Mouse (Mus musculus) left cerebral cortex, adult 18-20 months (tissue): ENCODE measurements around the gene Vav2. TPM values are rescaled to one million over a fixed set of nuclear protein-coding genes. Genes with fewer than 3 reads are reported as not detected.

ENCODE experiments used
- DNase-seq, 2 experiments: peaks; one replicate each; pipeline ENCODE4 v3.0.0; 2021 to 2022; ENCODE audit warnings: low spot score in 2 of 2, mixed read lengths in 1 of 2
- total RNA-seq, 2 experiments: library from RNA; stranded (reverse); gene quantifications; 2 replicates each; pipeline ENCODE4 v1.2.3; 2021

Gene Vav2
- total RNA-seq, 2 experiments from 2014 or later: 7.9 to 9.8 TPM

DNA sequence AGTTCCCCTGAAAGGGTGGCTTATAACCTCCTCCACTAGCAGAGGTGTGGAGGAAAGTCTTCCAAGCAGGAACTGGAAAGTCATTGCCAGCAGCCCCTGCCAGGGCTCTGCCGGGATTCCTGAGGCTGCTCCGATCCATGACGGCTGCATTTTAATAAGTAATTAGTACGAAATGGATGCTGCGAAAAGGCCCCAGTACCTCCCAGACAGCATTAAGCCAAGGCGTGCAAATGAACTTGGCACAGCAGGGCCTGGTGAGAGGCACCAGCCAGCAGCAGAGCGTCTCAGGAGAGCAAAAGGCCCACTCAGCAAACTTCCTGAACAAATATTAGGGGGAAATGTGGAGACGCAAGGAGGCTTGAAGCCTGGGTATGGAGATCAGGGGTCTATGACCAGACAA is 49.7 kb downstream of the Vav2 start:
- DNase-seq: no peak

DNA sequence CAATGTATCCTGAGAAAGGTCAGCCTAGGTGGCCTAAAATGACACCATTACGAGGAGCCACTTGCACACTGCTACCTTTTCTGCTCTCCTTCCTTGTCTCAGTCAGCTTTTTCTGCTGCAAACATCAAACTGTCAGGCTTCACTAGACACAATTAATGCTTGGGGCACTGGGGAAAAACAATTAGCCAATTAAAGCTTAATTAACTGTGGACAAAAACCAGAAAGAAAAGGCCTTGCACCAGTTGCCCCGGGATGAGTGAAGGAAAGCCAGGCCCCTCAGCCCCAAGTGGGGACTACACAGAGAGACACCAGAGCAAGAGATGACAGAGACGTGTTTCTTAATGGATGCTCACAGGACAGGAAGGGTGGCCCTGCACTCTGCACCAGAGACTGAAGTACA is 51.7 kb downstream of the Vav2 start:
- DNase-seq: no peak

DNA sequence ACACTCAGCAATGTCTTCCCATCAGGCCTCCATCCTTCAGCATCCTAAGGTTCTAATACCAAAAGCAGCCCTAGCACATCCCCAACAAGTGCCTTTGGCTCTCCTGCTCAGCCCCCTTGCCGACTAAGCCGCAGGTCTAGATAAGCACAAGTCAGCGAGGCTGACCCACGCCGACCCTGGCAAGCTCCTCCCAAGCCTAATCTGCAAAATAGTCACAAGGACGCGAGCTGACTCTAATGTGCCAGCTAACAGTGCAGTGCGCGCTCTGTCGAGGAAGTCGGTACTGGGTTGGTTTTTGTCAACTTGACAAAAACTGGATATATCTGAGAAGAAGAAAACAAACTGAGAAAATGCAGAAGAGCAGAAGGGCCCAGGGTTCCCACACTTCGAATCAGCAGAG is 53.5 kb downstream of the Vav2 start:
- DNase-seq: no peak

DNA sequence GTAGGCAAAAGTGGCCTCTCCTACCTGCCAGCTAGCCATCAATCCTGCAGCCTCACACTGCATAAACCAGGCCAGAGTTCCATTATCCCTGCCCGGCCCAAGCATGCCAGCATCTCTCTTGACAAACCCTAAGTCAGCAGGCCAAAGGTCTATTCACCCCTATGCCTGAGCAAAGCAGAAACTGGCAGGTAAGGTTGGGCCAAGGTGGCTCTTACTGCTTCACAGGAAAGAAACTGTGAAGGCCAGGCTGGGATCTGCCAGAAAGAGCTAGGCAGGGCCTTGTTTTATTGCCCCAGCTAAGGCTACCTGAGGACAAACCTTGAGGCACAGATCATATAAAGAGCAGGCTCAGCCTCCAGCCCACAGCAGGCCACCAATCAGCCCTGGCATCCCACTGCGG is 55.4 kb downstream of the Vav2 start:
- no peak for DNase-seq

DNA sequence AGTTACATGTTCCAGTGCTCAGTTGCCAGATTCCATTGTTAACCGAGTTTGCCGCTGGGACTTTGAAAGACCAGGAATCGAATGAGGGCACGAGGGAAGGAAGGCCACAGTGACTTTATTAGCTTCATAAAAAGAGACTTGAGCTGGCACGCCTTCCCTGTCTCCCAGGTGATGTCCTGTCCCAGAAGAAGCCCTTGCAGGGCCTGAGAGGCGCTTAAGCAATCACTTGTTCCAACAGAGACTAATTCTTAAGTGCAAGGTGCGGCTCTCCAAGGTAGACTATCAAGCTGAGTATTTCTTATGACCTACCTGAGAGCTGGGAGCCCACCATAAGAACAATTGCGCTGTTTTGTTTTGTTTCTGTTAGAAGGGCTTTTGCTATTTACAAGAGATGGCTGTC is 57.9 kb downstream of the Vav2 start:
- no peak for DNase-seq

DNA sequence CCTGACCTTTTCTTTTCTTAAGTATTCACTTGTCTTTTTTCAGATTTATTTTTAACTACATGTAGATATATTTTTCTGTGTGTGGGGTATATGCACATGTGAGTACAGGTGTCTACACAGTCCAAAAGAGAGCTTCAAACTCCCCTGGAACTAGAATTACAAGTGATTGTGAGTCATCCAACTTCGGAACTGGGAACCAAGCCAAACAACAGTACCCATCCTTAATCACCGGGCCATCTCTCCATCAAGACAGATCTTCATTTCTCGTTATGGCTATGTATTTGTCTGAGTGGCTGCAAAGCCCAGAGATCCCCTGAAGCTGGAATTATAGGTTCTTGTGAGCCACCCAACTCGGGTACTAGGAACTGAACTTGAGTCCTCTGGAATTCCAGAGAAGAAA is 61.5 kb downstream of the Vav2 start:
- DNase-seq: no peak

DNA sequence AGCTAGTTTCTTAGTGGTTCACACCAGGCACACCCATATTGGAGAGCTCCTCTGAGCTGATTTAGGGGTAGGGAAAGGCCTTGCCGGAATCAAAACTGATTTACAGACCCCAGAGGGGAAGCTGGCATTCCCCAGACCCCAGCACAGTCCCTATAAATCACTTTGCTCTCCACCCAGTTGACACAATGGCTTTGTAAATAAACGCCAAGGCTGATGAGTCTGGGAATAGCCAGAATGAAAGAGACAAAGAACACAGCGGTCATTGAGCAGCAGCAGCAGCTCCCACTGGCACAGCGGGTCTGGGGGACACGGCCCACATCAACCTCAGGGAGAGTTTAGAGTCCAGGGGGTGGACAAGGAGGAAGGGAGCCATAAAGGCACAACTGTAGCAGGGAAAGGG is 65.0 kb downstream of the Vav2 start:
- DNase-seq: no peak

DNA sequence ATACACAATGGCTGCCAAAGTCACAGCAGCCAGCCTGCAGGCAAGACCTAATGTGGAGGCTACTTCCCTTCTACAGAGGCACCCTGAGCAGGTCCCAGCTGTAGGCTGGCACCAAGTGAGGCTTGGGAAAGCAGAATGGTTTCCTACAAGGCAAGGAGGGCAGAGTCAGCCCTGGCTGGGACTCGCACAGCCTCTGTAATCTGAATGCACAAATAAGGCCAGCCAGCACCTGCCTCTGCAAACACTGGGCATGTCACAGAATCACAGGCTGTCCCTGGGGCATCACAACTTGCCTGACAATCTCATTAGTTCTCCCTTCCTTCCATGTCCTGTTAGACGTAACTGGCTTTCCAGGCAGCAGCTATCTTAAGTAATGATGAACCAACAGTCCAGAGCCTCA is 68.4 kb downstream of the Vav2 start:
- no peak for DNase-seq

DNA sequence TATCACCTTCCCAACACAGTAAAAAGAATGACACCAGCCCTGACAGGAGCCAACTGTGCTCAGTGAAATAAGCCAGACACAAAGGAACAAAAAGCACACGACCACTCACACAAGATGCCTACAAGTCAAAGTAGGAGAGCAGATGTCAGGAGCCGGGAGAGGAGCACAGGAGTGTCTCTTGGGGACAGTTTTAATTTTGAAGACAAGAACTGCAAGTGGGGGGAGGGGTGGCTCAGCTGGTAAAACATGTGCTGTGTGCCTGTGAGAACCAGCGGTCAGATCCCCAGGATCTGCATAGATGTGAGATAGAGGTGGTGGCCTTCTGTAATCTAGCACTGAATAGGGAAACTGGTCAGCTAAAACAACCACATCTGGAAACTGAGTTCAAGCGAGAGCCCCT is 71.1 kb downstream of the Vav2 start:
- DNase-seq: no peak

DNA sequence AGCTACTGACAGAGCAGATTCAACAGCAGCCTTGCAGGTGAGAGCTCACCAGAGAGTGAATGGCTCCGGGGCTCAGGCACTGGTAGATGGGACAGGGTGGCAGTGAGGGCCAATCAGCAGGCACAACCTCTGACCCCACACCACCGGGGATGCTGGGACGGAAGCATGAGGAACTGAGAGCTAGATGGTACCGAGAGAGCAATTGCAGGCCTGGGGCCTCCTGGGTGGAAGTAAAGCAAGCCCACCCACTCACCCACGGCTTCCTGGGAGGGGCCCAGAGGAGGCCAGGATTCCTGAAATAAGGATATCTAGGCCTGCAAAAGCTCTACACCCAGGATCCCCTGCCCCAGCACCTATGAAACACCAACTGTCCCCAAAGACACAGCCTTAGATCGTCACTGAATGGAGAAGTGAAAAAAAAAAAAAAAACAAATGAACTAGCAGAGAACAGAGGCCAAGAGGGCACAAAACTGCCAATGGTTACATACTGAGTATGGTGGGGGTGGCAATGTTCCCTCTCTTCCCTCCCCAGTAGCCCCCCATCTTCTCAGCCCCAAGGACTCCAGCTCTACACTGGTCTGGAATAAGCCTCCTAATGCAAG is 72.1 kb downstream of the Vav2 start:
- no peak for DNase-seq

DNA sequence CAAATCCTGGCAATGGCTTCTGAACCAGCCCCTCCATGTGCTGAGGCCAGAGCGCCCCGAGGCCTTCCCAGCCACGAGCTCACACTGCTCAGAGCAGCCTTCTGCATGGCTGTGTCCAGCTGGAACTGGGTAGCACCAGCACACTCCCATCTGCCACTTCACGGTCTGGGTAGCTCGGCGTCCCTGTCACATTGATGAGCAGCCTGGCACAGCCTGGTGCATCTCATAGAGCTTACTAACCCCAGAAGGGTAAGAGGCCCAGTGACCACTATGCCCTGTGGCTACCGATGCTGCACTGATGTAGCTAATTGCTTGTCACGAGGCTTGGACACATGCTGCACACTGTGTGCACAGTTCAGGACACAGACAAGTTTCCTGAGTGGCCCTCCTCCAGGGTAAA is 74.1 kb downstream of the Vav2 start:
- no peak for DNase-seq

DNA sequence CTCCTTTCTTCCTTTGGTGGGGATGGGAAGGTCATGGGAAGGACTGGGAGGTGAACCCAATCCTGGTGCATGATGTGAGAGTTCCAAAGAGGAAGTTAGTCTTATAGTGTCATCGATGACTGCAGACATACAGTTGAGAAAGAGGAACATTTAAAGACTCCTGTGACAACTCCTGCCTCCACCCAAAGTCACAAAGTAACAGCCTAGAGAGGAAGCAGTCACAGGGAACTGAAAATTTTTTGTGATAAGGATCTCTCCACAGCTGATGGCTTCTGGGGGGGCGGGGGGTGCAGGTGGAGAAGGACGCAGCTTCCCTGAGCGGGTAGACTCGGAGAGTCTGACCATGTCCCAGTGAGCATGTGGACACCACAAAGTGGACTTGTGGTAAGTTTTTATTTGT is 76.5 kb downstream of the Vav2 start:
- DNase-seq: no peak

DNA sequence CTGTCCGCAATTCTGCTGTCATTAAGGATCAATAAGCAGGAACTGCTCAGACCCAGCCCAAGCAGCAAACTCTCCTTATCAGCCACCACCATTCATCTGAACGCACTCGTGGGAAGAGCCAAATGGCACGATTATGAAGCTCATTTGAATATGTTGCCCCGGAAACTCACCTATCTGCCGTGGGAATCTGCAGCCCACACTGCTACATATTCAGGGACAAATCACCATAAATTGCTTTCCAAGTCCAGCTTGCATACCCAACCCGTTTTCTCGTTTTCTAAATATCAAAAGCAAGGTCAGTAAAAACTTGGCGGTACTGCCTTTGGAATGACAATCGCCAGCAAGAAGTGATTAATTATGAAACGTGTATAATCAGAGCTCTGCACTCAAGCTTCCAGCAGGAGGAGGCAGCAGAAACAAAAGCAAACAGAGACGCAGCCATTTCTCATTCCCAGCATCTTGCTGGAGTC is 82.8 kb downstream of the Vav2 start:
- peak in 1 of 2 experiments; percentile 9 for DNase-seq

DNA sequence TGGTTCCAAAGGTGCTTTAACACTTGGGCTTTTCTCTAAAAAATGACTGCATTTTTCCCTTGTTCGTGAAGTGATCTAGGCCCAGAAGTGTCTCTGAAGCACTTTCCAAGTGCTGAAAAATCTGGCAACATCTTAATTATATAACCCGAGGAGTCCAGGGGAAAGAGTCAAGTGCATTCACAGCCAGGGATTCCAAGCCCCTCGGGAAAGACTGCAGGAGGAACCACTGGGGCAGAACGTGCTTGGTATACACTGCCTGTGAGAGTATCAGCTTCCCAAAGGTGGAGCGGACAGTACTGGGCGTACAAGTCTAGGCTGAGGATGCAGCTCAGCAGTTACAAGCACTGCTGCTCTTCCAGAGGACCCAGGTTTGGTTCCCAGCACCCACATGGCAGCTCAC is 86.2 kb downstream of the Vav2 start:
- no peak for DNase-seq

DNA sequence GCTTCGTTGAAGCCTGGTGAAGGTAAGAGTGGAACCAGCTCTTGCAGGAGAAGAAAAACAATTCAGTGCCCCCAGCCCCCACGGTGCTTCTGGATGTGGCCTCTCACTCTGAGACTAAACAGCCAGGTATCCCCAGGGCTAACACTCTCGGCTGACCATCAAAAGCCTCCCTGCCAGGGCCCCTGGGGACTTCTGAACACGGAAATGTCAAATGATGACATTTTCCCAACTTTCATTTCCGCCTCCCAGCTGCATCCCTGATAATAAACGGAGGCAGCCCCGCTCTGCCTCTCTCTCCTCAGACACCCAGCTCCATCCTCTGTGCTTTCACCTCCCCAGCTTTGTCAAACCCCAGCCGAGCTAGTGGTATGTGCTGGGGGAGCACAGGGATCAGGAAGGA is 87.8 kb downstream of the Vav2 start:
- no peak for DNase-seq

DNA sequence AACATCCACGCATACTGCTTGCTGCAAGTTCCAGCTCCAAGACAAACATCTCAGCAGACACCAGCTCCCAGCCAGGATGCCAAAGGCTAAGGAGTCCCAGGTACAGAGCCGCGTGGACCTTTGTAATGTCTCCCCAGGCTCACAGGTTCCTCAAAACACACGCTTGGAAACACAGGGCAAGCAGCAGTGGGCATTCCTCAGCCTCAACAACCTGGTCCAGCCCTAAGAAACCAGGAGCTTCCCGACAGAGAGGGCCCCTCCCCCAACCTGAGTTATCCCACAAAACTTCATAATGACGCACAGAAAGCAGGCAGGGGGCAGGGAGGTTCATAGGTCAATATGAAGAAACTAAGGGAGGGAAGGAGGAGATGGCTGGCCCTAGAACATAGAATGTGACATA is 89.6 kb downstream of the Vav2 start:
- no peak for DNase-seq

DNA sequence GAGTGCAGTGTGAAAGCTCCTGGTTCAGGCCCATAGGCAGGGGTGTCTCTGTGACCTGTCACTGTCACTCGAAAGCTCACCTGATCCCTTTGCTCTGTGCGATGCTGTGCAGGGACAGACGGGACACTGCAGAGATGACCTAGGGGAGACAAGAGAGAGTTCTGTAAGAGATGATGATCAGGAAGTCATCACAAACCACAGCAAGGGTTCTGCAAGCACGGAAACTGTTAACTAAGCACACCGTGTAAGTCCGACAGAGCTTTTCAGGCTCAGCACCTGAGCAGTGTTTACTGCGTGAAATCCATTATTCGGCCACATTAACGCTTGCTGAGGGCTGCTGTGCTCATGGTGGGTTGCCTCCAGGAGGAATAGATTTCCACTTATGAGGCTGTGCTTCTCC is 90.2 kb downstream of the Vav2 start:
- no peak for DNase-seq

DNA sequence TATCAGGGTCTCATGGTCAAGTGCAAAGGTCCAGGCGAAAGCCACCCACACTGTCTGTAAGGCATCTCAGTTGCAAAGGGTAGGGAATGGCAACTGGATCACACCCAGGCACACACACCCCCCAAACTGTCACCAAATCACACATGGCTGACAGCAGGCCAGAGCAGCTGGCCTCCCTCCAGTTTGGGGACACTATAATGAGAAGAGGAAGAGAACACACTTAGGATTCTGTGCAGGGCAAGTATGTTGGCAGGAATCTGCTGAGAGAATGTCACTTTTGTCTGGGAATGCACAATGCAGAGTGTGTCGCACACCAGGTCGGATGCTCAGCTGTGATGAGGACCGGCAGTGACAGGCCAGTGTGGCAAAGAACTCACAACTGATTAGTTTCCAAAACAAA is 92.0 kb downstream of the Vav2 start:
- peak; percentile 19 to 30 for DNase-seq

DNA sequence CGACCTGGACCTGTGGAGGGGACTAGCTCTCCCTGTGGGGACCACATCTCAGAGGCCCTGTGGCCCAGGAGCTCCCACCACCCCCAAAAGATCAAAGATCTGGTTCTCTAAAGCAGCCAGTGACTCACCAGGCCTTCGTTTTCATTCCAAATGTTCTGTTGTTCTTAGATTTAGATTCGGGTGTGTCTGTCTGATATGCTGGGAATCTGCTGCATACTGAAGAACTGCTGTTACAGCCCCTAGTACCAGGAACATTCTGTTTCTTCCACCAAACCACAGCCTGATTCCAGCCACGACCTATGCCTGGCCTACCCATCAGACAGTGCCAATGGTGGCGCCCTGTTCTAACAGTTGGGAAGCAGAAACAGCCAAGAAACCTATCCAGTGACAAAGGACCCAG is 95.3 kb downstream of the Vav2 start:
- no peak for DNase-seq

DNA sequence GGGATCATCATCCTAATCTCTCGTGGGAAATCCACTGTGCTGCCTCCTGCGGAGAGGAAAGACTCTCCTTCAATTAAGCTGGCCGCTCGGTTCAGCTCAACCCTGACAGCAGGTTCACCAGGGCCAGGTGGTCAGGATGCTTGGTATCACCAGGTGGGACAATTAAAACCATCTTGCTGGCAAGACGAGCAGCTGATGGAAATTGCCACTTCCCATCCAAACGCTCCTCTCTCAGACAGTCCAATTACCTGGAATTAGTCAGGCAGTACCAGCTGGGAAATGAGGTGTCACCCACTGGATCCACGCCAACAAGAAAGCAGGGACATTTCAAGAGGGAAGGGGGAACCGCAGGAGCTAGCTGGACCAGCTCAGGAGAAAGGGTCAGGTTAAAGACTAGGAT is 96.4 kb downstream of the Vav2 start:
- no peak for DNase-seq

DNA sequence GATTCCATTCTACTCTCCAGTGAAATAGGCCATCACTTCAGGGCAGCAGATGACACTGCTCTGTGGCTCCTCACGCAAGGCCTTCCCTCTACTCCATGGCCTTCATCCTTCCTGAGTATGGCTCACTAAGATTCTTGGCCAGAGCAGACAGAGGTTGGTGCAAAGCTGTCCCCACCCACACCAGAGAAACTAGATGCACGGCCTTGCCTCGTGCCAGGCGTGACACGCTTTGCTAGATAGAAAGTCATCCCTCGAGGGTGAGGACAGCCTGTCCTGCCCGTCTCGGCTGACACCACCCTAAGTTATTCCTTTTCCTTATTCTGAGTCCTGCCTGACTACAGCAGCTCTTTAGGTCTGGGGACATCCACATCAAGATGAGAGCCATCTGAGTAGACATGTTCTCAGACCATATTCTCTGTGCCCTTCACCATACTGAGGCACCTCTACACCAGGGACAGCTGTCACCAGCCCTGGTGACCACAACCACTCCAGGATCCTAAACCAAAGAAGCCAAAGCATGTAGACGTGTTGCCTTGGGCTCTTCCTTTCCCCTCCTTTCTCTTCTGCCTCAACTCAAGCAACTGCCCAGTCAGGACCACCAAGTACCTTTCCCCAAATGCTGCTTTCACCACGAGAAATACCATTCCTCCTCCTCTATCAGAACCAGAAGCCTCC is 97.3 kb downstream of the Vav2 start:
- no peak for DNase-seq

DNA sequence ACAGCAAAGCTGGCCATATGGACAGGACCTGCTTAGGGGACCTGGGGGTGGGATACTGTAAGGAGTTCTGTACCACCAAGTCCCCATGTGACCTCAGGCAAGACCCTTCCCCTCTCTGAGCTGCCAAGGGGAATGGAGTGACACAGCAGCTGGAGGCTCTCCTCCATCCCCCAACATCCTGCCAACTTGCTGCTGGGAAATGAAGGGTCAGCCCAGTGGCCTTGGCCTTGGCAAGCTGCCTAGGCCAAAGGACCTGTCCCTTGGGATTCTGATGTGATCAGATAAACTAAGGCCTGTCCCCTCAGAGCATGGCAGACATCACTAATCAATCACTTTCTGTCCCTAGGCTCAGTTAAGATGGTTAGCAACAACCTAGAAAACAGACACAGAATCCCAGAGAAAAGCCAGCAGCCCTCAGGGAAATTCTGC is 98.2 kb downstream of the Vav2 start:
- DNase-seq: no peak

DNA sequence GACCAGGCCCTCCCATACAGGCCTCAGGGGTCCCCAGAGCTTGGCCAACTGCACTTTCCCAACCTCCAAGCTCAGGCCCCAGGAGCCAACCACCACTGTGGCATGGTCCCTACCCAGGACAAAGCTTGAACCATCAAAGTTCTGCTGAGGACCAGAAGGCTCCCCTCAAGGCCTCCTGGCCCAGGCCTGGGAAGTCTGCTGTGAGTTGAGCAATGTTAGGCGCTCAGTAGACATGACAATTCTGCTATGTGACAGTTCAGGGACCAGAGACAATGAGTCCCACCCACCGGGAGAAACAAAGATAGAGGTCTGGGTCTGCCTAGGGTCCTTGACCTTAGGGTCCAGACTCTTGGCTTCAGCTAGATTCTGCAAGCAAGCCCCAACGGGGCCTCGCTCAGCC is 98.9 kb downstream of the Vav2 start:
- no peak for DNase-seq
